Mouse (Mus musculus) kidney, adult 8-10 months (tissue): ENCODE results near the gene Cpeb2.

Experiments used
- DNase-seq, 2 experiments: peaks; one replicate each; pipeline ENCODE4 v3.0.0; 2022

The Cpeb2 gene

DNA sequence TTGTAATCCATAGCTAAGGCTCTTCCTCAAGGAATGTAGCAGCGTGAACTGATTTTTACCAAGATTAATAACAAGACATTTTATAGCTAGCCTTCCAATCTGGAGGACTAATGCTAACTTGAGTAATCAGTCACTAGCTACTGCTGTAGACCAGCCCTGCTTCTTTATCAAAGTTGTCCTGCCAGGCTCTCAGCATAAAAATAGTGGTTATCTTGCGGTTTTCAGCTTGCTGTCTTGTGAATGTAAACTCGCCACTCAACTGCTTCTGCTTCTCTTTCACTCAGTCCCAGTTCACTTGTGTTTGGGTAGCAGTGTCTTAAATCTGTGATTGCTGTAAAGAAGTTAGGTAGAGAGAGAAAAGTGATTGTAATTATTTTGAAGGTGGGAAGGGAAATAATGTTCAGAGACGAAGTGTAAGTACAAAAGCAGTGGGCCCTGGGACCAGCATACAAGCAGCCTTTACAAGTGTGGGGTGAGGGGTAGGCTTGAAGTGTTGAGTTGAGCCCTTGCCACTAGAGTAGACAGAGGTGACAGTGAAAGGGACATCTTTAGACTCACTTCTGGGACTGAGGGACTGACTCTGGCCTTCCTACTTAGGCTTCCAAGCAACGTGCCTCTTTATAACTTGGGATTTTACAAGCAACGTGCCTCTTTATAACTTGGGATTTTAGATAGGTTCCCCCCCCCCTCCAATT is 6.3 kb downstream of the Cpeb2 start:
- DNase-seq = no peak

DNA sequence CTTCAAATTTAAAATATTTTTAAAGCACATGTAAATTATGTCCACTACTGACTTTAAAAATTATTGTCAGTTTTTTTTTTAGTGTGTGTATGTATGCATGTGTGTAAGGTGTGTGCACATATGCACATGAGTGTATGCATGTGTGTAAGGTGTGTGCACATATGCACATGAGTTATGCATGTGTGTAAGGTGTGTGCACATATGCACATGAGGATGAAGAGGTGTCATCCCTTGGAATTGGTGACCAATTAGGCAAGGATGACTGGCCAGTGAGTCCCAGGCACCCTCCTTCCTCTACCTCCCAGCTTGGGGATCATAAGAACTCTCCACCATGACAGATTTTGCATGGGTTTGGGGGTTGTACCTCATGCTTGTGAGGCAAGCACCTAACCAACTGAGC is 7.8 kb downstream of the Cpeb2 start:
- no peak for DNase-seq

DNA sequence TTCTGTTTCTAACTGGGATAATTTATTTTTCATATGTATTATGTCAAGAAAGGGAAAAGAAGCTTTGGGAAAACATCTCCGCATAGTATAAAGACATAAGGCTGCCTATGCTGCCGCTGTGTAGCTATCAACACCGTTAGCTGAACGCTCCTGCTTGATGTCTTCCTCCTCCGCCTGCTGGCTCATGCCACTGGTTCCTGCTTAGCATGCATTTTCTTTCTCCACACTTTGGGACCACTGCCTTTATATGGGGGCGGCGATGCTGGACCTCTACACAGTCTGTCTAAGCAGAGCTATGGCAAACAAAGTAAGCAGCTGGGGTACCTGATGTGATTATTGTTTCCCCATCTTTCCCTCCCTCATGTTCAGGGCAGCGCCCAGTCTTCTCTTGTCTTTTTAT is 13.3 kb downstream of the Cpeb2 start:
- DNase-seq = no peak

DNA sequence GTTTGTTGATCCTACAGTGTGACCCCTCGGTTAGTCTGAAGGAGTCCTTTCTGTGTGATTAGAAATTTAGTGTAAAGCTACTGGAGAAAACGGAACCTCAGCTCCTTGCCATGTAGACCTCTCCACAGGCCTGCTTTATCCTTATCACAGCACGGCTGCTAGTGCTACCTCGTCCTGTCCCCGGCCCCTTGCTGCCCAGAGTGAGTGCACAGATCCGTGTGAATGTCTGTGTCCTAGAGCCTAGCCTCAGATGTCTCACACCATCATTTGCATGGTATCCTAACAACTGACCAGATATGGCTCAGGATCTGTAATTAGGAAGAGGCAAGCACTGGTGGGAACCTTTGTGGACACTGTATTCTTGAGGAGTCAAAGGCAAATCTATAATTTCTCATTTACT is 14.0 kb downstream of the Cpeb2 start:
- no peak for DNase-seq

GRCm38 (mm10) chr5:43248001-43248430 is 15.0 kb downstream of the Cpeb2 start:
- no peak for DNase-seq

- no peak for DNase-seq
Observed at GRCm38 (mm10) chr5:43257490-43257889, 24.5 kb downstream of the Cpeb2 start.

GRCm38 (mm10) chr5:43258472-43259142 is 25.6 kb downstream of the Cpeb2 start:
- no peak for DNase-seq

DNA sequence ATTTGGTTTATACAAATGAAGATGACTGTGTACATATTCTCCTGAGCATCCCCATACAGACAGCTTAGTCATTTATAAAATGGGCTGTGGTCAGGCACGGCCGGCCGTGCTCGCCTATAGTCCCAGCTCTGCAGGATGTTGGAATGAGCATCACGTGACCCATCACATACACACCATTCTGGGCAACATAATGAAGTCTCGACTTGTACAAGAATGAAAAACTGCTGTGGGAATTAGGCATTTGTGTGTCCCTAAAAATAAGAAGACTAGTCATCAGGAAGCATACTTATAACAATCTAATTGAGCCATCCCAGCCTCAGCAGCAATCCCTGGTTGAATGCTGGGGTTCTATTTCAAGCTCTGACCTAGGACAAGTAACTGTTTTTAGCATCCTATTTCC is 28.8 kb downstream of the Cpeb2 start:
- no peak for DNase-seq

DNA sequence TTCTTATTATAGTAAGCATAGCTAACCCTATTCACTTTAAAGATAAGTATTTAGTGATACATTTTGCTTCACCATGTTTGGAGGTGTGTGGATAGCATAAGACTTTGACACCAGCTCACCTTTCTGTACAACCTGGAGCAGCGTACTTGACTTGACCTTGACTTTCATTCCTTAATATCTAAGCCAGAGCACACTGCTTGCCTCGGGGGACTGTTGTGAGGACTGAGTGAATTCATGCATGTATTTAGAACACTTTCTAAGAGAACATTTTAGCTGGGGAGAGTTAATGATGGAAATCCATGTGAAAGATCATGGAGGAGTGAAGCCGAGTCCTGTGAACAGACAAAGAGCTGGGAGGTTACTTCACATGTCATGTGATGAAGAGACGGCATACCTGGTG is 31.0 kb downstream of the Cpeb2 start:
- DNase-seq = peak; percentile 66 to 81

DNA sequence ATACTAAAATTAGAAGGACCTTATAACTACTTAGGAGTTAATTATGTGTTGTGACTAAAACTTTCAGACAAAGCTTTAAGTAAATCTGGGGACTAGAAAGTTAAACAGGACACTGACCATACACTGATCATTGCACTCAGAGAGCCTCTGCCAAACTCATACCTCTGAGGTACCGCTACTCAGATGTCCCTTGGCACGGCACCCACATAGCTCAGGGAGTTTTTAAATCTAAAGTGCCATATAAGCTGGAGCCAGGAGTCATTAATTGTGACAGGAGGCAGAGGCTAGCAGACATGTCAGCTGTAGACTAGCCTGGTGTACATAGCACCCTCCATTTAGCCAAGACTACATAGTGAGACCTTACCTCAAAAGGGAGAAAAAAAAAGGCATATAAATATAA is 31.7 kb downstream of the Cpeb2 start:
- no peak for DNase-seq

DNA sequence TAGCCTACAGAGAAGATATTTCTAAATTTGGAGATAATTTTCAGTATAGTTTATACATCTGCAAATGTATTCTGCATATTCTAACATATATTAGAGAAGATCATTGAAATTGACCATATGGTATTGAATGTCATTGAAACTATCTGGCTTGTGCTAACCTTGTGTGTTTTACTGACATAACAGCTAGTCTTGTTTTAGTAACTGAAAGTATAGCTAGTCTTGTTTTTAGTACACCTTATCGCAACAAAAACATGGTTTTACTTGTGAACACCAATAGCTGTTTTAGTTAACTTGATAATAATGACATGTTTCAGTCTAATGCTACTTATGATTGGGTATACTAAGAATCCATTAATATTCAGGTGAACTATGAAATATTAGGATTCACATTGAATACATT is 45.0 kb downstream of the Cpeb2 start:
- DNase-seq = no peak

GRCm38 (mm10) chr5:43279774-43280173 is 46.8 kb downstream of the Cpeb2 start:
- no peak for DNase-seq

DNA sequence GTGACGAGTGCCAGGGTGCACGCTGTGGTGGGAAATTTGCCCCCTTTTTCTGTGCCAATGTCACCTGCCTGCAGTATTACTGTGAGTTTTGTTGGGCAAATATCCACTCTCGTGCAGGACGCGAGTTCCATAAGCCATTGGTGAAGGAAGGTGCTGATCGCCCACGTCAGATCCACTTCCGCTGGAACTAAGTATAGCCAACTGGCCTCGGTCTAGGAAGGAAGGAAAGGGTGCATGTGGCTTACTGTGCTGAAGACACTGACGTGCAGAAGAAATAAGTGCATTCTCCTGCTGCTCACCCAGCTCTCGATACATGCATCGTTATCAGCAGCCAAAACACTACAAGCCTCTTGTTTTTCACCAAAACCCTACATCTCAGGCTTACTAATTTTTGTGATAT is 52.8 kb downstream of the Cpeb2 start:
- DNase-seq = no peak

DNA sequence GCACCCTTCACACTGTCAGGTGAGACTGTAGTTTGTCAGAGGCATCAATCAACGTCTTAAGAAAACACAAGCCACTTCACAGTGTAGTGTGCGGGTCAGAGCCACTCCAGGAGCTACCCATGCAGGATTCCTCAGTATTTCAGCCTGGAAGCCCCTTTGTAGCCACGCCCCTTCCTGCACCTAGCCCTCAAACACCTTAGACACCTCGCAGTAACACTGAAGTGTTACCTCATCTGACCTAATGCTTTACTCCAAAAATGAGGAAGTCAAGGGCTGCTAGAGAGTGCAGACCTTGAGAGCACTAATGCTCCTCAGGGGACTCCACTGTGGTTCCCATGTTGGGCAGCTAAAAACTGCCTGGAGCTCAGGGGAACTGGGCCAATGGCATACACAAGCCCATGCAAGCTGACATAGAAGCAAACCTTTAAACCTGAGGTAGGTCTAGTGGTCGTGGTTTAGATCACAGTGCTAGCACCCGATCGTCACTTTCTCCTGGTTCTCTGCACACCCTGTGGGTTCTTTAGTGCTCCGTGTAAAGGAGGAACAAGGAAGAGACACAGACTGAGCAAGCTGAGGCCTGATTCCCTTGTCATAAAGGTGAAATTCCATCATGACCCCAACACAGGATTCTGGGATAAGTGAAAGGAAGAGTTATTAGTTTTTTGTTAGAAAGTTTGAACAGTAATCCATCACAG is 56.9 kb downstream of the Cpeb2 start:
- no peak for DNase-seq

- DNase-seq = no peak
Observed at GRCm38 (mm10) chr5:43293136-43293535, 60.2 kb downstream of the Cpeb2 start.

- no peak for DNase-seq
Observed at GRCm38 (mm10) chr5:43297459-43297858, 64.5 kb downstream of the Cpeb2 start.

DNA sequence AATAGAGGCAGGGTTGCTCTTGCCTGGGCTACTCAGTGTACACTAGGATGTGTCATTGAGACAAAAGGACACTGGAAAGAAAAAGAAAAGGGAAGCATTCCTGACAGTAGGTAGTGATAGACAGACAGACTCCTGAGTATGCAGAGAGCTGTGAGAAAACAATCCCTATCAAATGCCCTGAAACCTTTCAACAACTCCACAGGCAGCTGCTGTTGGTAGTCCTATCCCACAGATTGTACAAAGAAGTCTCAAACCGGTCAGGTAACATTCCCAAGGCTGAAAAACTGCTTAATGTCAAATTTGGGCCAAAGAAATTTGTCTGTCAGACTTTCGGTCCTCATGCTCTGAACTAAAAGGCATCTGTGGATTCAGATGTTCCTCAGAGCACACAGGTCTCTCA is 66.0 kb downstream of the Cpeb2 start:
- no peak for DNase-seq

DNA sequence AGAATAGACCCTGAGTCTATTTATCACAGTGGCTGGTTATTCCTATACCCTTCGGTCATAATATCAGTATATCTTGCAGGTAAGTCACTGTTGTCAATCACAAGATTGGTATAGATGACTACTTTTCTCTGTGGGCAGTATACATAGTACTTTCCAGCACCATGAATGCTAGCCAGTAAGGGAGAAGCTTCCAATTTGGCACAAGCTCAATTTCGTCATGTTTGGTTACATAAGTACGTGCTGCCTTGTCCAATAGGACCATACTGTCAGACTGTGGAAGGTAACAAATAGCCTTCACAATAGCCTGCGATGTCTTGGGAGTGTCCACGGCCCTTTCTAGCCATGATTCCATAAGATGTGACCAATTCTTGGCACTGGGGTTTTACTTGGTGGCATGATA is 67.1 kb downstream of the Cpeb2 start:
- DNase-seq = no peak

DNA sequence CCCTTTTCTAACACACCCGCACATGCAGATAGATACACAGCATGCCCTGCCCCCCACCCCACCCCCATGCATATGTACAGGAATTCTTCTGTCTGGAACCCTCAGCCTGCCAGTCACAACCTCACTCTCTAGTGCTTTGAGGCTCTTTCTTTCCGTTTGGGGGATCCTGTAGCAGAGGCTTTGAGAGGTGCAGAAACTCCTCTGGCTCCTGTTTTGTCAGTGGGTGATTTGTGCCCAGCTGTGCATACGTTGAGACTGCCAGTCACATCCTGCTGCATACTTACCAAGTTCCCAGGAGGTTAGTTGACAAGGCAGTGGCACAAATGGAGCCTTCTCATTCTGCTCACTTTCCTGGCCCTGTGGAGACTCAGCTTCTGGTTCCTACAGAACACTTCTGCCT is 68.0 kb downstream of the Cpeb2 start:
- DNase-seq = no peak

GRCm38 (mm10) chr5:43303504-43303903 is 70.5 kb downstream of the Cpeb2 start:
- DNase-seq = no peak

DNA sequence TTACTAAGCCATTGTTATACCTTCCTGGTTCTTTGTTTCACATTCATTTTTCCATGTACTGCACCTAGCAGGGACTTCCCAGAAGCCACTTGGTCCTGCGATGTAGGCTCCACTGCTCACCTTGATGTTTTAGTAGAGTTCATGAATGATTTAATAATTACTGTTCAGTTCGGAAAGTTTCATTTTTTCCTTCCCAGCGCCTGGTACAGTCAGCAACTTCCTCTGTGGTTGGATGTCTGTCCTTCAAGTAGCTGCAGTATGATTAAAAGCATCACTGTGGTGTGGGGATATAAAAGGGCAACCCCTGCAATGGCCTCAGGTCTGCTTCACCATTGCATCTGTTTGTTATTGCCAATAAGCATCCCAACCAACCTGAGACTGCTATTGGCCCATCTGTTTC is 72.5 kb downstream of the Cpeb2 start:
- no peak for DNase-seq

- DNase-seq = peak; percentile 68 to 71
Observed at GRCm38 (mm10) chr5:43309961-43310360, 77.0 kb downstream of the Cpeb2 start.

DNA sequence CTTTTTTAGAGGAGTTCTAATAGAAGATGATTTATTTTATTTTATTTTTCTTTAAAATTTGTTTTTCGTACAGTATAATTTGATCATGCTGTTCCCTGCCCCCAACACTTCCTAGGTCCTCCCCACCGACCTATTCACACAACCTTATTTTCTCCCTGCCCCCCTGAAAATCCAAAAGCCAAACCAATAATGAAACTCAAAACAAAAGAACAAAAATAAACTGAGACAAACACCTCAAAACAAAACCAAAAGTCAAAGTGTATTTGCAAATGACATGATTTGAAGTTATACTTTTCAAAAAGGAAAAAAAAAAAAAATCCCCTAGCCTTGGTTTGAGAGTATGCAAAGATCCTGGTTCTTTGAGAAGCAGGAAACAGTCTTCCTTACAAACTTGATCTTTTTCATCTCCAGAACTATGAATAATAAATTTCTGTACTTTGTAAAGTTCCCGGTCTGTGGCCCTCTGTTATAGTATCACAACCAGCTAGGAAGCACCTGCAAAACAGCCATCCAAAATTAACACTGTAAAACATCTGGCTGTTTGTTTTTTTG is 91.4 kb downstream of the Cpeb2 start:
- no peak for DNase-seq

GRCm38 (mm10) chr5:43325561-43325960 is 92.6 kb downstream of the Cpeb2 start:
- DNase-seq = no peak
